23 mouse cellular contexts compared by ENCODE assay signal in genomic region chr12:112426681-112427080, GRCm38 (mm10).
DNase-seq lines count a peak whose midpoint lies in the region; ATAC-seq and TF ChIP-seq lines count a peak whose summit lies in the region.
"Had no signal": no experiment of that assay in that cellular context is flagged by ENCODE, and none has a peak within 500 bp of the region (broad histone marks: within the 10 kb centered on the region; RNA-seq: fewer than 3 reads in every experiment).

No protein-coding gene starts in this region.

- peaks cover 58% of the 10 kb centered on the region for H3K4me1 ChIP-seq in forebrain, embryonic 10.5 days
- H3K4me1 ChIP-seq in forebrain, embryonic 11.5 days (replicated peaks; ENCODE audit: control insufficient read depth, insufficient read depth, low read length), result no peaks in the 10 kb centered on the region
- H3K4me1 ChIP-seq in hindbrain, embryonic 16.5 days (ENCODE audit: control insufficient read depth, insufficient read depth, low read depth, low read length), result peaks cover 10% of the 10 kb centered on the region
- peaks cover 68% of the 10 kb centered on the region for H3K4me1 ChIP-seq in hindbrain, embryonic 10.5 days (replicated peaks)
- H3K4me1 ChIP-seq: heart, embryonic 13.5 days had no signal

- 87% methylated on average over 9 of the region's 9 CpGs for WGBS in forebrain, embryonic 10.5 days
- WGBS in forebrain, embryonic 11.5 days, result 85% methylated on average over 9 of the region's 9 CpGs
- 61% methylated on average over 9 of the region's 9 CpGs for WGBS in hindbrain, embryonic 16.5 days
- 84% methylated on average over 9 of the region's 9 CpGs for WGBS in hindbrain, embryonic 10.5 days

- no peak for TF ChIP-seq CTCF in layer of hippocampus, adult 2 months (conservative IDR thresholded peaks at IDR 0.05)

- no peak overlapping the region for H3K4me3 ChIP-seq in forebrain, embryonic 10.5 days
- H3K4me3 ChIP-seq in forebrain, embryonic 11.5 days (ENCODE audit: low read depth, low read length), result no peak overlapping the region
- H3K4me3 ChIP-seq in hindbrain, embryonic 16.5 days (ENCODE audit: low read length), result no peak overlapping the region
- H3K4me3 ChIP-seq in hindbrain, embryonic 10.5 days, result no peak overlapping the region
- H3K4me3 ChIP-seq in layer of hippocampus, adult 2 months, result no peak overlapping the region
- H3K4me3 ChIP-seq: embryonic facial prominence, embryonic 12.5 days; forebrain, embryonic 13.5 days; heart, embryonic 13.5 days; kidney, embryonic 15.5 days had no signal

- no peaks in the 10 kb centered on the region; the same call in 1 of the 2 replicates for H3K9me3 ChIP-seq in forebrain, embryonic 10.5 days
- H3K9me3 ChIP-seq in forebrain, embryonic 11.5 days (ENCODE audit: control insufficient read depth, low read length), result no peaks in the 10 kb centered on the region
- H3K9me3 ChIP-seq in hindbrain, embryonic 16.5 days (ENCODE audit: control insufficient read depth, low read length), result no peaks in the 10 kb centered on the region
- no peaks in the 10 kb centered on the region for H3K9me3 ChIP-seq in hindbrain, embryonic 10.5 days
- H3K9me3 ChIP-seq: embryonic facial prominence, embryonic 12.5 days; forebrain, embryonic 13.5 days; G1E; heart, embryonic 13.5 days; kidney, embryonic 15.5 days had no signal

- no peak for ATAC-seq in forebrain, embryonic 11.5 days (replicated peaks; ENCODE audit: low FRiP score)
- ATAC-seq in hindbrain, embryonic 16.5 days, result peak; percentile 12; the same call in 1 of the 2 replicates
- ATAC-seq: CD4-positive, CD25-positive, alpha-beta regulatory T cell, adult 4 months; forebrain, embryonic 13.5 days; forebrain, postnatal 0 days; intestine, embryonic 16.5 days had no signal

- DNase-seq in forebrain, embryonic 10.5 days (ENCODE audit: extremely low spot score, low spot score), result no peak
- no peak for DNase-seq in forebrain, embryonic 11.5 days (ENCODE audit: low spot score)
- no peak for DNase-seq in hindbrain, embryonic 10.5 days (ENCODE audit: low spot score)
- peak; percentile 63 for DNase-seq in 3134 (ENCODE audit: extremely low read depth, insufficient read length, low spot score)
- DNase-seq in MN1 (ENCODE audit: low spot score), result peak; percentile 49
- DNase-seq in layer of hippocampus, adult 2 months (ENCODE audit: low spot score in 2 of 2), result no peak
- no peak for DNase-seq in cerebellum, postnatal 10 days
- DNase-seq: adrenal gland, postnatal 10 days; B cell, adult 2 months; cerebellum, postnatal 14 days; forebrain, postnatal 0 days; gastrocnemius, postnatal 25 days; heart, adult 11 months; heart, postnatal 36 days; kidney, adult 2 months had no signal

- H3K27ac ChIP-seq in forebrain, embryonic 10.5 days, result peak overlapping the region; percentile 40; the same call in 1 of the 2 replicates
- no peak overlapping the region for H3K27ac ChIP-seq in forebrain, embryonic 11.5 days (ENCODE audit: low read depth, low read length)
- no peak overlapping the region for H3K27ac ChIP-seq in hindbrain, embryonic 16.5 days (ENCODE audit: low read depth, low read length)
- no peak overlapping the region for H3K27ac ChIP-seq in hindbrain, embryonic 10.5 days
- H3K27ac ChIP-seq in layer of hippocampus, adult 2 months, result no peak overlapping the region
- H3K27ac ChIP-seq: embryonic facial prominence, embryonic 12.5 days; forebrain, embryonic 13.5 days; heart, embryonic 13.5 days; kidney, embryonic 15.5 days had no signal

- 0 out of 2 replicates have a peak, but pooled peaks cover 4% of the 10 kb centered on the region for H3K27me3 ChIP-seq in forebrain, embryonic 10.5 days (ENCODE audit: poor library complexity, severe bottlenecking)
- H3K27me3 ChIP-seq in forebrain, embryonic 11.5 days (ENCODE audit: control insufficient read depth, insufficient read depth, low read length), result no peaks in the 10 kb centered on the region
- H3K27me3 ChIP-seq in hindbrain, embryonic 16.5 days (replicated peaks; ENCODE audit: control insufficient read depth, insufficient read depth, low read length), result peaks cover 2% of the 10 kb centered on the region; the same call in 1 of the 2 replicates
- H3K27me3 ChIP-seq in hindbrain, embryonic 10.5 days (ENCODE audit: insufficient read depth, poor library complexity, severe bottlenecking), result peaks cover 38% of the 10 kb centered on the region
- H3K27me3 ChIP-seq: forebrain, embryonic 13.5 days had no signal

- H3K36me3 ChIP-seq in forebrain, embryonic 10.5 days (replicated peaks), result no peaks in the 10 kb centered on the region
- no peaks in the 10 kb centered on the region for H3K36me3 ChIP-seq in forebrain, embryonic 11.5 days (ENCODE audit: control insufficient read depth, insufficient read depth, low read length)
- H3K36me3 ChIP-seq in hindbrain, embryonic 16.5 days (ENCODE audit: control insufficient read depth, insufficient read depth, low read length), result no peaks in the 10 kb centered on the region
- no peaks in the 10 kb centered on the region for H3K36me3 ChIP-seq in hindbrain, embryonic 10.5 days
- H3K36me3 ChIP-seq: embryonic facial prominence, embryonic 12.5 days; G1E; heart, embryonic 13.5 days; kidney, embryonic 15.5 days had no signal

- H3K9ac ChIP-seq in forebrain, embryonic 11.5 days (ENCODE audit: low read length), result no peak overlapping the region
- no peak overlapping the region for H3K9ac ChIP-seq in hindbrain, embryonic 16.5 days (ENCODE audit: low read depth, low read length)
- H3K9ac ChIP-seq: embryonic facial prominence, embryonic 12.5 days; forebrain, embryonic 13.5 days; forebrain, postnatal 0 days; heart, embryonic 13.5 days; kidney, embryonic 15.5 days had no signal

- H3K4me2 ChIP-seq in forebrain, embryonic 11.5 days (ENCODE audit: low read depth, low read length, severe bottlenecking), result no peak overlapping the region
- H3K4me2 ChIP-seq in hindbrain, embryonic 16.5 days (ENCODE audit: low read length), result no peak overlapping the region
- H3K4me2 ChIP-seq: embryonic facial prominence, embryonic 12.5 days; forebrain, embryonic 13.5 days; heart, embryonic 13.5 days; kidney, embryonic 15.5 days had no signal

Comparison
In these comparisons a context has a peak if more than half of its experiments do, and no peak if none do; other contexts are left out.
1. DNase-seq: peak in 3134 (single experiment) and MN1 (single experiment); none in forebrain, embryonic 10.5 days (single experiment), forebrain, embryonic 11.5 days (single experiment), hindbrain, embryonic 10.5 days (single experiment), layer of hippocampus, adult 2 months (0 of 2) and cerebellum, postnatal 10 days (0 of 2).